Mouse (Mus musculus) gastrocnemius, adult 2 months (tissue): ENCODE measurements around the gene 1700001P01Rik. TPM values are rescaled to one million over a fixed set of nuclear protein-coding genes. Genes with fewer than 3 reads are reported as not detected.
A peak's percentile ranks its signal among the peaks of the same experiment; 100 is the strongest.

Source experiments
- DNase-seq: peaks from one replicate; pipeline ENCODE4 v3.0.0; 2022
- H3K27ac ChIP-seq: fragments of 200-600 bp; 2 replicates; pipeline ENCODE4 v1.8.1; 2022; ENCODE audit warnings: mild to moderate bottlenecking
- H3K4me3 ChIP-seq: fragments of 200-600 bp; 2 replicates; pipeline ENCODE4 v1.8.1; 2022; ENCODE audit warnings: mild to moderate bottlenecking, moderate library complexity
- CTCF ChIP-seq: fragments of 200-600 bp; IDR thresholded peaks from 2 replicates; pipeline ENCODE4 v1.8.1; 2022; ENCODE audit warnings: antibody characterized with exemption, mild to moderate bottlenecking, moderate library complexity
- intact Hi-C: fragments of 180-260 bp; cut with DNase I; formaldehyde crosslinking; loops from one replicate; pipeline ENCODE4 v1.15.1; 2025
- total RNA-seq, 2 experiments: library from RNA; stranded (reverse); gene quantifications; 2 replicates each; pipeline ENCODE4 v1.2.3; 2021

1700001P01Rik gene
- total RNA-seq, 2 experiments from 2014 or later = 0.39 to 0.56 TPM

DNA sequence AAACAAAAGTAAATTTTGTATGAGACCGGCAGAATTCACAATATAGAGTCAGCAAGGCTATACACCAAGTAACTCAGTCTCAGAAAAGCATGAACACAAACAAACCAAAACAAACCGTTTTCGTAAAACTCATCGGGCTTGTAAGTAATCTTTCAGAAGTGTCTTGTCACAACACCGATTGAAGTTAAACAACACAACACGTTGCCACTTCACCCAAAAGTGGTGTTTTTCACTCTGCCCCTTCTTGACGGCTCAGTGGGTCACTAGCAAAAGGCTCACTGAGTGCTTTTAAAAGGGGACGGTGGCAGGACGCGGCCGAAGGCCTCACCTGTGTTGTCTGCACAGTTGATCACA lies 5.7 kb upstream of the 1700001P01Rik start:
- Histone ChIP-seq H3K27ac (peak overlapping the region; percentile 88), H3K4me3 (peak overlapping the region; percentile 85)
- DNase-seq = no peak
- intact Hi-C loops = no loop called here
- TF ChIP-seq CTCF = no peak

GRCm38 (mm10) chr11:97779968-97780701 lies 4.4 kb upstream of the 1700001P01Rik start:
- no peak for TF ChIP-seq CTCF
- Histone ChIP-seq H3K27ac (no peak overlapping the region; the same call in 1 of the 2 replicates), H3K4me3 (peak overlapping the region; percentile 85)
- no peak for DNase-seq
- intact Hi-C loops = no loop called here

DNA sequence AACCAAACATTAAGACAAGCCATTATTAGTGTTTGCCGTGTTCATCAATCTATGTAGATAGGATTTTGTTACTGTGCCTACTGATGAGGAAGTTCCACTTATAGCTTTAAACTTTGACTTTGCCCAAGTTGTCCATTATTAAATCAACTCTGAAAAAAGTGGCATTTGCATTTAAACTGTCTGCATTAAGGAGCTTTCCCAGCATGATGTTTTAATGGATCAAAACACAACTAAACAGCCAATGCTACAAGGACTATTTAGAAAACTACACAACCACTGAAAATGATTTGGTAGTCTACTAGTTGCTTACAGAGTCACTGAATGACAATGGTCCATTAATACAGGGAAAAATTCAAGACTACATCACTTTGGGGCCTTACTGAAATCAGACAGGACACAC lies 3.2 kb upstream of the 1700001P01Rik start:
- no peak overlapping the region for H3K27ac ChIP-seq
- no peak overlapping the region for H3K4me3 ChIP-seq
- no peak for TF ChIP-seq CTCF
- intact Hi-C loops = no loop called here
- no peak for DNase-seq

DNA sequence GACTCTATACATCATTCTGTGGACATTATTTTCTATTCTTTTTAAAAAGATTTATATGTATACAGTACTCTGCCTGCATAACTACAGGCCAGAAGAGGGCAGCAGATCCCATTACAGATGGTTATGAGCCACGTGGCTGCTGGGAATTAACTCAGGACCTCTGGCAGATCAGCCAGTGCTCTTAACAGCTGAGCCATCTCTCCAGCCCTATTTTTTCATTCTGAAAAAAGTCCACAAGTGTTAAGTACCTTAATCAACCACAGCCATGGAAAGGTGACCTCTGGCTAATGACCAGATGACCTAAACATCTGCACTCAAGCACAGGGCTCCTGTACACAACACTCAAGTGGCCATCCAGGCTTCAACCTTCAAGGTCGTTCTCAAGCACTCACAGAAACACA lies 1.4 kb upstream of the 1700001P01Rik start:
- intact Hi-C loops = no loop called here
- DNase-seq = no peak
- TF ChIP-seq CTCF = peak; percentile 46
- no peak overlapping the region for H3K27ac ChIP-seq
- no peak overlapping the region for H3K4me3 ChIP-seq

GRCm38 (mm10) chr11:97776497-97777128 lies 895 bp upstream of the 1700001P01Rik start:
- no peak for TF ChIP-seq CTCF
- intact Hi-C loops = no loop called here
- Histone ChIP-seq H3K27ac (no peak overlapping the region), H3K4me3 (no peak overlapping the region)
- DNase-seq = no peak

GRCm38 (mm10) chr11:97775186-97775585 lies 532 bp downstream of the 1700001P01Rik start:
- intact Hi-C loops = no loop called here
- no peak overlapping the region for H3K27ac ChIP-seq
- no peak for DNase-seq
- no peak overlapping the region for H3K4me3 ChIP-seq
- no peak for TF ChIP-seq CTCF

DNA sequence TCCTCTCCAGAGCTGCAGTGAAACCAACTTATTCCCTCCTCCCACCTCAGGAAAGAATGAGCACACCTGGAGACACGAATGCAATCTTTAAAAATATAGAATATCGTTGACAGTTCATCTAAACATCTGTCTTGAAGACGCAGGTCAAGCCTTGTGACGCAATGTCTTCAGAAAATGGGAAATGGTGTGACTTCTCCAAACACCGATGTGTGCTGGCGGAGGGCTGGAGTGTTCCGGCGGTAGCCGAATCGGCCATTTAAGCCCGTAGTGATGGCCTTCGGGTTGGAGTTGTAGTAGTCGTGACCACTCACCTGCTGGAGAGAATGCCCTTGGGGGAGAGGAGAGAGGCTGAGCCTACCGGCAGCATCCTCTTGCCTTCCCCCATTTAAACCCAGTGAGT lies 4.3 kb downstream of the 1700001P01Rik start:
- DNase-seq = no peak
- no peak overlapping the region for H3K27ac ChIP-seq
- no peak for TF ChIP-seq CTCF
- intact Hi-C loops = no loop called here
- no peak overlapping the region for H3K4me3 ChIP-seq

DNA sequence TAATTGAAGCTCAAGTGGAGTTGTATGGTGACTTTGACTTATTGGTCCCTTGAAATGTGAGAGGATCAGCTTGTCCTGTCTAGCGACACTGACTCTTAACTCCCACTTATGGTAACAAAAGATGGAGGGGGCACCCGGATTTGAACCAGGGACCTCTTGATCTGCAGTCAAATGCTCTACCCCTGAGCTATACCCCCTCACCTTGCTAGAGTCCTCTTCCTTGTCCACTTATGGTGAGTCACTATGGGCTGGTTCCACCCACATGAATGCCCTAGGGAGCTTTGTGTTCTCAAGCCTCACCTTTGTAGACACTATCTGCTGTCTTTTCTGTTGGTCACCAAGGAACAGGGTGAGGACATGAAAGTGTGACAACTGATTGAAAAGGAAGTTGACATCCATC lies 6.0 kb downstream of the 1700001P01Rik start:
- no peak for DNase-seq
- H3K27ac ChIP-seq = no peak overlapping the region
- no peak for TF ChIP-seq CTCF
- H3K4me3 ChIP-seq = no peak overlapping the region
- intact Hi-C loops = no loop called here

GRCm38 (mm10) chr11:97766154-97766881 lies 9.4 kb downstream of the 1700001P01Rik start, which contains the start of gene Cwc25:
Cwc25 (minus strand) TSS chr11:97766556.
- Histone ChIP-seq H3K4me3 (peak within 1 kb of the TSS; percentile 85), H3K27ac (peak within 1 kb of the TSS; percentile 99)
- no peak for TF ChIP-seq CTCF
- intact Hi-C loops = no loop called here
- DNase-seq = peak; percentile 96

DNA sequence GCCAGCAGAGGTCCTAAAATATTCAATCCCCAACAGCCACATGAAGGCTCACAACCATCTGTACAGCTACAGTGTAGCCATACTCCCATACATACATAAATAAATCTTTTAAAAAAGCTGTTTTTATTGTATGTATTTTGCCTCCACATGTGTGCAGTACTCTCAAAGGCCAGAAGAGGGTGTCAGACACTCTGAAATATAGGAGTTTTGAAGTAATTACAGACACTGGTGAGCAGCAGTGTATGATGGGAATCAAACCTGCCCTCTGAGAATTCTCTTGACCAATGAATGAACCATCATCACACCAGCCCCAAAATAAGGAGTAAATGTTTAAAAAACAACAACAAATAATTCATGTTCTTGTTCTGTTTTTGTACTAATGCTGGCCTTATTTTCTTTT lies 14.1 kb downstream of the 1700001P01Rik start:
- intact Hi-C loops = no loop called here
- no peak for DNase-seq
- Histone ChIP-seq H3K4me3 (no peak overlapping the region), H3K27ac (no peak overlapping the region)
- peak; percentile 30 for TF ChIP-seq CTCF

GRCm38 (mm10) chr11:97758942-97759341 lies 16.8 kb downstream of the 1700001P01Rik start:
- no peak for TF ChIP-seq CTCF
- no peak for DNase-seq
- intact Hi-C loops = no loop called here
- no peak overlapping the region for H3K4me3 ChIP-seq
- H3K27ac ChIP-seq = no peak overlapping the region

- intact Hi-C loops = no loop called here
- Histone ChIP-seq H3K4me3 (no peak overlapping the region), H3K27ac (no peak overlapping the region)
- DNase-seq = no peak
- TF ChIP-seq CTCF = no peak
These were observed 17.6 kb downstream of the 1700001P01Rik start for GRCm38 (mm10) chr11:97758125-97758524.

DNA sequence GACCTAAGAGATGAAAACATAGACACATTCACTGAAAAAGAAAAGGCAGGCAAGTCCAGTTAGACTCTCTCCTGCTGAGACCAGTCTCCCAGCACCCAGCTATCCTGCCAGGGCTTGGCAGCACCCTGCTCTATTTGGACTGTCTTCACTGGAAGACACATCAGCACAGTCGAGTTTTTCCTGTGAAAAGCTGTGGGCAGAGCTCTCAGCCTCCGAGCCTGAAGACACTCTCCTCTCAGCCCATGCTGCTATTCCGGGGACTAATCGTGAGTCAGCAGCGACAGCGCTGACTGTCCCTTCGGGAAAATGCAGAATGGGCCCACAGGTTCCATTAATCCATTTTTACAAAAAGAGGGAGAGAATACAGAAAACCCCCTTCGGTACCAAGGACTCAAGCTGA lies 22.4 kb downstream of the 1700001P01Rik start:
- H3K4me3 ChIP-seq = no peak overlapping the region
- DNase-seq = no peak
- intact Hi-C loops = no loop called here
- H3K27ac ChIP-seq = no peak overlapping the region
- TF ChIP-seq CTCF = no peak
